Mouse (Mus musculus) left cerebral cortex, adult 2 months (tissue): Measurements from ENCODE around the gene Cenpa. TPM values are rescaled to one million over a fixed set of nuclear protein-coding genes. Genes with fewer than 3 reads are reported as not detected.

Experiments
- DNase-seq, 2 experiments: peaks; one replicate each; pipeline ENCODE4 v3.0.0; 2021 to 2022; ENCODE audit warnings: low spot score in 2 of 2, mixed read lengths in 1 of 2; ENCODE audit errors: extremely low spot score in 1 of 2
- H3K27ac ChIP-seq: fragments of 200-600 bp; 2 replicates; pipeline ENCODE4 v1.8.1; 2022
- H3K4me3 ChIP-seq: fragments of 200-600 bp; 2 replicates; pipeline ENCODE4 v1.8.1; 2022
- CTCF ChIP-seq: fragments of 200-600 bp; IDR thresholded peaks from 2 replicates; pipeline ENCODE4 v1.8.1; 2022; ENCODE audit warnings: antibody characterized with exemption, mild to moderate bottlenecking, moderate library complexity
- intact Hi-C: fragments of 180-260 bp; cut with DNase I; formaldehyde crosslinking; loops from one replicate; pipeline ENCODE4 v1.15.1; 2025
- microRNA-seq, 2 experiments: library from miRNA; unstranded; fragments of <30 nt; microRNA quantifications; one replicate each; pipeline ENCODE4 v1.2.0; 2021
- total RNA-seq, 2 experiments: library from RNA; stranded (reverse); gene quantifications; 2 replicates each; pipeline ENCODE4 v1.2.3; 2021

Cenpa gene
- total RNA-seq, 2 experiments from 2014 or later: 5.5 to 6.2 TPM

DNA sequence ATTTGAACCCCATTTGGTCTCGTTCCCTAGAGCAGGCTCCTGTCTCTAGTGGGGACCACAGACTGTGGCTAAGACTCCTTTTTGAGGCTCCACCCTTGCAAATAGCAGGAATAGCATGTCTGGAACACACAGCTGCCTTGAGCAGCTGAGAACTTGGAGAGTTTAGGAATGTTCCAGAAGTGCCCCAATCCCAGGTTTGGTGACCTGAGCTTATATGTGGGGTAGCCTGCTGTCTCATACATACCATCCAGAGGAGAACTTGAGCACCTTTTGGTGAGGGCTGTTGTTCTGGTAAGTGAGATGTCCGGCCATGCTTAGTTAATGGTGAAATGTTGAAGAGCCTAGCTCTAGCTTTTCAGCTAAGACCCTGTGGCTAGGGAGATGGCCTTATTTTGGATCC, 49.7 kb downstream of the Cenpa start:
- H3K27ac ChIP-seq: no peak overlapping the region
- intact Hi-C loops: loop anchor here (10.0 kb wide), 1 partner anchor 168 kb away; the partner anchor contains the start of gene Agbl5
- no peak for TF ChIP-seq CTCF
- H3K4me3 ChIP-seq: no peak overlapping the region
- no peak for DNase-seq

GRCm38 (mm10) chr5:30717506-30717905, 50.9 kb downstream of the Cenpa start:
- H3K27ac ChIP-seq: no peak overlapping the region
- no peak for TF ChIP-seq CTCF
- no peak overlapping the region for H3K4me3 ChIP-seq
- no peak for DNase-seq
- intact Hi-C loops: loop anchor here (10.0 kb wide), 1 partner anchor 167 kb away; the partner anchor contains the start of gene Agbl5

DNA sequence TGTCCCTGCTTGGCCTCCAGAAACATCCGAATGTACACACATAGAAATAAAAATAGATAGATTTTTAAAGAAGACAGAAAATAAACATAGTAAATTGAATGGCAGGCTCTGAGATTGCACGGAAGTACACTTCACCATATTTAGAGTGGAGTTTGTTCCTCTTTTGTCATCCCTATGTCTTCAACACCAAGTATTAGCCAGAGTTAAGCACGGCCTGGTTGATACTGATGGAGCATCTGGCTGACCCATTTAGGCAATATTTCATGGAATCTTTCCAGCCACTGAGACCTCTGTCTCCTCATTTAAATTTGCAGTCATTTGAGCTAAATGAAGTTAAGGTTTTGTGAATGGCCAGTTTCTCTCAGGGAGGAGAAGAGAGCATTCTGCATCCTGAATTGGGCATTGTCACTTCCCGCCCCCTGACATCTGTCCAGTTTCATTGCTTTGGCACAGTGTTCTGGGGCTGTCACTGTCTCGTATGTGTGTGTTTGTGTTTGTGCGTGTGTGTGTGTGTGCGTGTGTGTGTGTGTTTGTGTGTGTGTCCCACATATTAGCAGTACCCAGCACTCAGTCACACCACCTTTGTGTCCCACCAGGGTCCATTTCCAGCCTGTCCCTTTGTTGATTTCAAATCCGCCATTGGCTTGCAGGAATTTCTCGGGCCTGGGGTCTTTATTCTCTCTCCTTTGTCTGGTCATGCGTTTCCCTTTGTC, 51.6 kb downstream of the Cenpa start:
- H3K4me3 ChIP-seq: no peak overlapping the region
- DNase-seq: no peak
- no peak overlapping the region for H3K27ac ChIP-seq
- no peak for TF ChIP-seq CTCF
- intact Hi-C loops: loop anchor here (10.0 kb wide), 1 partner anchor 167 kb away; the partner anchor contains the start of gene Agbl5

GRCm38 (mm10) chr5:30721935-30722334, 55.4 kb downstream of the Cenpa start:
- no peak overlapping the region for H3K4me3 ChIP-seq
- DNase-seq: no peak
- no peak overlapping the region for H3K27ac ChIP-seq
- no peak for TF ChIP-seq CTCF
- intact Hi-C loops: no loop called here

Small RNA genes within 50 kb of the gene (microRNA-seq; reads per million reads assigned to microRNA genes)
- gene Mir5625: 0 to 0.24 reads per million in 2 experiments

Other genes starting within 250 kb of the Cenpa start
- gene Otof, start 204.8 kb upstream of the Cenpa start, total RNA-seq: 10 to 100 TPM; 20.7 to 27.5 TPM
- gene 1700001C02Rik, start 200.7 kb upstream of the Cenpa start, total RNA-seq: not detected
- gene Cib4, start 120.9 kb upstream of the Cenpa start, total RNA-seq: not detected
- gene Kcnk3, start 78.6 kb upstream of the Cenpa start, total RNA-seq: 10 to 100 TPM; 22.4 to 23.1 TPM
- gene Slc35f6, start 18.8 kb upstream of the Cenpa start, total RNA-seq: 10 to 100 TPM; 42.2 to 45.6 TPM
- gene Dpysl5, start 44.8 kb downstream of the Cenpa start, total RNA-seq: 10 to 100 TPM; 21.2 to 27.3 TPM
- gene Mapre3, start 147.9 kb downstream of the Cenpa start, total RNA-seq: 100 to 1,000 TPM; 219 to 236 TPM
- 10 to 100 TPM; 64.2 to 71.0 TPM for gene Tmem214, start 201.2 kb downstream of the Cenpa start, total RNA-seq
- gene Agbl5, start 221.9 kb downstream of the Cenpa start, total RNA-seq: 10 to 100 TPM; 17.2 to 17.8 TPM
- 100 to 1,000 TPM in 1 of 2 experiments, 10 to 100 TPM in 1; 91.9 to 106 TPM for gene Ost4, start 241.0 kb downstream of the Cenpa start, total RNA-seq
- gene Emilin1, start 246.6 kb downstream of the Cenpa start, total RNA-seq: 1 to 10 TPM; 3.0 to 3.3 TPM